Mouse (Mus musculus) cerebellum, adult 2 months (tissue): Measurements from ENCODE around the gene Sirt6.

ENCODE experiments used
- CTCF ChIP-seq: fragments of 200-500 bp; IDR thresholded peaks from 2 replicates; pipeline ENCODE4 v1.5.1; 2011; ENCODE audit warnings: low read depth, mild to moderate bottlenecking, control low read depth, low read length, moderate library complexity, borderline replicate concordance; ENCODE audit not compliant: insufficient read depth
- POLR2A ChIP-seq: fragments of 200-500 bp; IDR thresholded peaks from 2 replicates; pipeline ENCODE4 v1.6.1; 2011; ENCODE audit warnings: low read length, control low read depth, borderline replicate concordance; ENCODE audit not compliant: insufficient read depth

DNA sequence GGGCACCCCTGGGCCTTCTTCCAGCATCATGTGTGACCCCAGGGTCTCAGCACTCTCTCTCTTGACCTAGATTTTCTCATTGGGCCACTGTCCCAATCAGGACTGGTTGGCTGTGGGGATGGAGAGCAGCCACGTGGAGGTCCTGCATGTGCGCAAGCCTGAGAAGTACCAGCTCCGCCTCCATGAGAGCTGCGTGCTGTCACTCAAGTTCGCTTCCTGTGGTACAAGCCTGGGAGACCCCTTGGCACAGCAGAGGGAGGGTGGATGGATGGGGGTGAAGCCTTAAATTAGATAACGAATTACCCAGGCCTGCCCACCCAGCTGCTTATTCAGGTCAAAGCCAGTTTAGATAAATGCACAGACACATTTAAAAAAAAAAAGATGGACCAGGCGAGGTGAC, 38.9 kb downstream of the Sirt6 start:
- no peak for TF ChIP-seq CTCF
- no peak for TF ChIP-seq POLR2A
